Comparison of ENCODE assay signal across 14 mouse cellular contexts in genomic region chr15:97498375-97498774, GRCm38 (mm10).
DNase-seq lines count a peak whose midpoint lies in the region; ATAC-seq and TF ChIP-seq lines count a peak whose summit lies in the region.
"Had no signal": no experiment of that assay in that cellular context is flagged by ENCODE, and none has a peak within 500 bp of the region (broad histone marks: within the 10 kb centered on the region; RNA-seq: fewer than 3 reads in every experiment).

No protein-coding gene starts in this region.

- H3K4me3 ChIP-seq in liver, embryonic 14.5 days (ENCODE audit: insufficient read depth in 1 of 2, low read depth in 2 of 2, low read length in 2 of 2) = no peak overlapping the region
- H3K4me3 ChIP-seq: megakaryocyte, embryonic 14.5 days had no signal

- no peaks in the 10 kb centered on the region for H3K27me3 ChIP-seq in liver, embryonic 14.5 days (ENCODE audit: control insufficient read depth, insufficient read depth, low read length)
- H3K27me3 ChIP-seq: megakaryocyte, embryonic 14.5 days; Patski had no signal

- 73% methylated on average over 3 of the region's 3 CpGs for WGBS in liver, embryonic 14.5 days (ENCODE audit: insufficient replicate concordance)

- ATAC-seq in CD4-positive, CD25-positive, alpha-beta regulatory T cell, adult 4 months = peak; percentile 74
- no peak for ATAC-seq in liver, embryonic 14.5 days (ENCODE audit: insufficient read depth)
- ATAC-seq: forebrain, postnatal 0 days; intestine, embryonic 16.5 days; Patski had no signal

- H3K4me2 ChIP-seq in liver, embryonic 14.5 days (ENCODE audit: low read depth) = no peak overlapping the region

- H3K9me3 ChIP-seq in liver, embryonic 14.5 days (ENCODE audit: control insufficient read depth, low read length) = no peaks in the 10 kb centered on the region

- no peak overlapping the region for H3K27ac ChIP-seq in liver, embryonic 14.5 days

- H3K36me3 ChIP-seq in liver, embryonic 14.5 days (replicated peaks; ENCODE audit: control insufficient read depth, insufficient read depth, low read depth) = no peaks in the 10 kb centered on the region

- peak; percentile 12 for DNase-seq in heart, postnatal 4 days
- DNase-seq in heart, adult 8-10 months (ENCODE audit: low spot score) = no peak
- no peak for DNase-seq in liver, embryonic 14.5 days (ENCODE audit: low read depth in 3 of 3, low spot score in 3 of 3)
- DNase-seq in spleen, postnatal 36 days (ENCODE audit: low spot score in 2 of 2) = peak; percentile 73 to 80
- DNase-seq in c-Kit-positive CD71-positive TER-119-positive erythroid progenitor cells, embryonic 14.5 days (ENCODE audit: low spot score) = no peak
- no peak for DNase-seq in left cerebral cortex, adult 9 months (ENCODE audit: low spot score in 2 of 2)
- DNase-seq in left cerebral cortex, adult 11 months (ENCODE audit: low spot score) = no peak
- DNase-seq: cerebellum, postnatal 36 days; forebrain, postnatal 0 days; right cerebral cortex, postnatal 14 days had no signal

- H3K9ac ChIP-seq in liver, embryonic 14.5 days (replicated peaks) = no peak overlapping the region
- H3K9ac ChIP-seq: forebrain, postnatal 0 days had no signal

- peak; percentile 37 for TF ChIP-seq CTCF in liver, embryonic 14.5 days (IDR thresholded peaks at IDR 0.05; ENCODE audit: low read depth)

- TF ChIP-seq EP300 in liver, embryonic 14.5 days (IDR thresholded peaks at IDR 0.05; ENCODE audit: low read depth) = no peak

- H3K4me1 ChIP-seq in liver, embryonic 14.5 days (replicated peaks; ENCODE audit: control insufficient read depth in 2 of 2, insufficient read depth in 2 of 2, low read length in 1 of 2) = no peaks in the 10 kb centered on the region
- H3K4me1 ChIP-seq: megakaryocyte, embryonic 14.5 days had no signal

Comparison
In these comparisons a context has a peak if more than half of its experiments do, and no peak if none do; other contexts are left out.
1. DNase-seq: peak in heart, postnatal 4 days (single experiment) and spleen, postnatal 36 days (2 of 2); none in heart, adult 8-10 months (single experiment), liver, embryonic 14.5 days (0 of 3), c-Kit-positive CD71-positive TER-119-positive erythroid progenitor cells, embryonic 14.5 days (single experiment), left cerebral cortex, adult 9 months (0 of 2) and left cerebral cortex, adult 11 months (single experiment).